Mouse (Mus musculus): ENCODE results near the gene Wipi2.

GRCm38 (mm10) chr5:142627398-142627797 is at the start of gene Wipi2:
- TF ChIP-seq SRF (IDR thresholded peaks at IDR 0.05; ENCODE audit: control insufficient read depth, insufficient read length, low read depth): no peak
- no peak for TF ChIP-seq REST (IDR thresholded peaks at IDR 0.05; ENCODE audit: insufficient read depth, insufficient read length)
- TF ChIP-seq POLR2AphosphoS2 (IDR thresholded peaks at IDR 0.05; ENCODE audit: insufficient read length, low read depth): no peak
- no peak for TF ChIP-seq TCF12 (IDR thresholded peaks at IDR 0.05; ENCODE audit: insufficient read depth, poor library complexity, severe bottlenecking)
- no peak for TF ChIP-seq POLR2A (IDR thresholded peaks at IDR 0.05; ENCODE audit: insufficient read length, low read depth)
- TF ChIP-seq CEBPB (IDR thresholded peaks at IDR 0.05; ENCODE audit: insufficient read depth, poor library complexity, severe bottlenecking): no peak
- no peak for TF ChIP-seq MAX (IDR thresholded peaks at IDR 0.05; ENCODE audit: low read depth)
- no peak for TF ChIP-seq USF1 (IDR thresholded peaks at IDR 0.05; ENCODE audit: low read depth)
- no peak for TF ChIP-seq E2F4 (IDR thresholded peaks at IDR 0.05; ENCODE audit: insufficient read depth)
- TF ChIP-seq TCF3 (IDR thresholded peaks at IDR 0.05; ENCODE audit: insufficient read length, low read depth): no peak

Data from myocyte (in vitro differentiated cells).